Mouse (Mus musculus): ENCODE results near the gene Chgb. TPM values are rescaled to one million over a fixed set of nuclear protein-coding genes. Genes with fewer than 3 reads are reported as not detected.

The Chgb gene
- total and polyA plus RNA-seq, 3 experiments, result 0.04 to 0.33 TPM; not detected in 1

DNA sequence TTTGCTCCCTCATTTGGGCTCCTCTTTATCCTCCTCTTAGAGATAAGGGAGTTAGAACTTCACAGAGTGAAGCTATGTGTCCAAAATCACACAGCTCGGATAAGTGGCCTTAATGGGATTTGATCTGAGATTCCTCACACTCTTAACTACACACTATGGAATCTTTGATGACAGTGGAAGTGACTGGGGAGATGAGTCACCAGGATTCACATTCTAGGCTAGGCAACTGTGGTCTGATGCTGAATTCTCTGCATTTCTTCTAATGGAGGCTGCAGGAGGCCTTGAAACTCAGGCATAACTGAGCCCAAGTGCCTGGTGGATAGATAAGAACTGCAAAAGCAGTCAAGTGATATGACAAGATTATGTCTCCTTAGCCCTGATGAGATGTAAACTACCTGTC, 10.3 kb upstream of the Chgb start:
- Histone ChIP-seq H3K36me3 (replicated peaks) (no peaks in the 10 kb centered on the region), H3K4me1 (ENCODE audit: insufficient read depth, low read depth, low read length) (no peaks in the 10 kb centered on the region), H3K27me3 (ENCODE audit: insufficient read depth, low read length) (no peaks in the 10 kb centered on the region; the same call in 1 of the 2 replicates), H3K4me3 (ENCODE audit: low read depth, low read length) (no peak overlapping the region), H3K9me3 (replicated peaks) (no peaks in the 10 kb centered on the region)
- DNase-seq (ENCODE audit: low spot score) (no peak), ATAC-seq (ENCODE audit: extremely low read depth, insufficient number of reproducible peaks, low FRiP score, poor library complexity, severe bottlenecking) (no peak)
- TF ChIP-seq POLR2AphosphoS5 (IDR thresholded peaks at IDR 0.05; ENCODE audit: insufficient replicate concordance, low read depth, low read length), result no peak
- no peak for TF ChIP-seq GATA1 (IDR thresholded peaks at IDR 0.05; ENCODE audit: borderline replicate concordance, low read length)
- no peak for TF ChIP-seq GATA2 (IDR thresholded peaks at IDR 0.05; ENCODE audit: borderline replicate concordance, low read depth, low read length)
- no peak for TF ChIP-seq TAL1 (conservative IDR thresholded peaks at IDR 0.05; ENCODE audit: low read depth, low read length)
- TF ChIP-seq CTCF (IDR thresholded peaks at IDR 0.05; ENCODE audit: low read depth, low read length), result no peak

DNA sequence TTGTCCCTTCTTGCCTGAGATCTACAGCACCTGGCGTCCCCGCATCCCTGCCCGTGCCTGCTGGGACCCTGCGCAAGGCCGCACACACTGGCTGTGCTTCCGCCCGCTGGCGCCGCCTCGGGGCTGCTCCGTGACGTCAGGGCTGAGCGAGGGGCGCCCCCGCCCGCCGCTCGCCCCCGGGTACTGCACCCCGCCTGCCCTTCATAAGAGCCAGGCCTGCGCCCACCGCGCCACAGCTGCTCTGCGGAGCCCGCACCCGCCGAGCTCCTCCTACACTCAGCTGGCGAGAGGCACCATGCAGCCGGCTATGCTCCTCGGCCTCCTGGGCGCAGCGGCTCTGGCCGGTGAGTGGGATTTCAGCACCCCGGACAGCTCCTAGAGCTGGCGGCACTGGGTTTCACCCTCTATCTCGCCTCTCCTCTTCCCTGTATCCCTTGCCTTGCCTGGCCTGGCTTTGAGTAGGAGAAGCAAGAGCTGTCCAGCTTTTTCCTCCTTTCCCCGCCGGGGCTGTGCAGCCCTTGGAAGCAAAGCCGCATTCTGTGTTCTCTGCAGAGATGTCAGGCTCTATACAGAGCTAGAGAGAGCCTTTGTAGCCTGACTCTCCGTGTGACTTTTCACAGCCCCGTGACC, 476 bp downstream of the Chgb start:
- H3K27me3 ChIP-seq (ENCODE audit: insufficient read depth, low read length), result peaks cover 8% of the 10 kb centered on the region; the same call in 1 of the 2 replicates
- no peaks in the 10 kb centered on the region for H3K9me3 ChIP-seq (replicated peaks)
- H3K36me3 ChIP-seq (replicated peaks), result no peaks in the 10 kb centered on the region
- peaks cover 4% of the 10 kb centered on the region; the same call in 1 of the 2 replicates for H3K4me1 ChIP-seq (ENCODE audit: insufficient read depth, low read depth, low read length)
- H3K4me3 ChIP-seq (ENCODE audit: low read depth, low read length), result peak overlapping the region; percentile 35; the same call in 1 of the 2 replicates
- DNase-seq (ENCODE audit: low spot score), result peak; percentile 51
- TF ChIP-seq POLR2AphosphoS5 (IDR thresholded peaks at IDR 0.05; ENCODE audit: insufficient replicate concordance, low read depth, low read length) (no peak), TAL1 (conservative IDR thresholded peaks at IDR 0.05; ENCODE audit: low read depth, low read length) (no peak), GATA2 (IDR thresholded peaks at IDR 0.05; ENCODE audit: borderline replicate concordance, low read depth, low read length) (no peak), GATA1 (IDR thresholded peaks at IDR 0.05; ENCODE audit: borderline replicate concordance, low read length) (no peak), CTCF (IDR thresholded peaks at IDR 0.05; ENCODE audit: low read depth, low read length) (no peak)
- peak; percentile 71 for ATAC-seq (ENCODE audit: extremely low read depth, insufficient number of reproducible peaks, low FRiP score, poor library complexity, severe bottlenecking)

DNA sequence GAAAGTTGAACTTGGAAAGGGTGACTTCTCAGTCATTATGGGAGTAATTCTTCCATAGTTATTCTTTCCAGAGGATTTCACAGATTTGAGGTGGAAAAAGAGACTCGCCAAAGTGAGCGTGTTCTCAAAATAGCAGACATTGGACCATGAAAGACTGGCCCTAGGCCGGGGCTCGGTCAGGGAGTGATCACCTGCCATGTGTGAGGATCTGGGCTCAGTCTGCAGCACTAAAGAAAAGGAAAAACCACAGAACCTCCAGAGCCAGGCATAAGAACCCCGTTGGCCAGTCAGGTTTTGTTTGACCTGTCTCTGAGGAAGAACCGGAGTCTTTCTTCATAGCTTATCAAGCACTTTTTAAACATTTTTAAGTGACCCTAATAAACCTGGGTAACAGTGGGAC, 3.0 kb downstream of the Chgb start:
- ATAC-seq (ENCODE audit: extremely low read depth, insufficient number of reproducible peaks, low FRiP score, poor library complexity, severe bottlenecking), result no peak
- Histone ChIP-seq H3K27me3 (ENCODE audit: insufficient read depth, low read length) (peaks cover 8% of the 10 kb centered on the region; the same call in 1 of the 2 replicates), H3K9me3 (replicated peaks) (no peaks in the 10 kb centered on the region), H3K36me3 (replicated peaks) (no peaks in the 10 kb centered on the region), H3K4me3 (ENCODE audit: low read depth, low read length) (no peak overlapping the region), H3K4me1 (ENCODE audit: insufficient read depth, low read depth, low read length) (peaks cover 4% of the 10 kb centered on the region; the same call in 1 of the 2 replicates)
- DNase-seq (ENCODE audit: low spot score), result no peak
- no peak for TF ChIP-seq GATA2 (IDR thresholded peaks at IDR 0.05; ENCODE audit: borderline replicate concordance, low read depth, low read length)
- no peak for TF ChIP-seq GATA1 (IDR thresholded peaks at IDR 0.05; ENCODE audit: borderline replicate concordance, low read length)
- no peak for TF ChIP-seq CTCF (IDR thresholded peaks at IDR 0.05; ENCODE audit: low read depth, low read length)
- no peak for TF ChIP-seq POLR2AphosphoS5 (IDR thresholded peaks at IDR 0.05; ENCODE audit: insufficient replicate concordance, low read depth, low read length)
- TF ChIP-seq TAL1 (conservative IDR thresholded peaks at IDR 0.05; ENCODE audit: low read depth, low read length), result no peak

DNA sequence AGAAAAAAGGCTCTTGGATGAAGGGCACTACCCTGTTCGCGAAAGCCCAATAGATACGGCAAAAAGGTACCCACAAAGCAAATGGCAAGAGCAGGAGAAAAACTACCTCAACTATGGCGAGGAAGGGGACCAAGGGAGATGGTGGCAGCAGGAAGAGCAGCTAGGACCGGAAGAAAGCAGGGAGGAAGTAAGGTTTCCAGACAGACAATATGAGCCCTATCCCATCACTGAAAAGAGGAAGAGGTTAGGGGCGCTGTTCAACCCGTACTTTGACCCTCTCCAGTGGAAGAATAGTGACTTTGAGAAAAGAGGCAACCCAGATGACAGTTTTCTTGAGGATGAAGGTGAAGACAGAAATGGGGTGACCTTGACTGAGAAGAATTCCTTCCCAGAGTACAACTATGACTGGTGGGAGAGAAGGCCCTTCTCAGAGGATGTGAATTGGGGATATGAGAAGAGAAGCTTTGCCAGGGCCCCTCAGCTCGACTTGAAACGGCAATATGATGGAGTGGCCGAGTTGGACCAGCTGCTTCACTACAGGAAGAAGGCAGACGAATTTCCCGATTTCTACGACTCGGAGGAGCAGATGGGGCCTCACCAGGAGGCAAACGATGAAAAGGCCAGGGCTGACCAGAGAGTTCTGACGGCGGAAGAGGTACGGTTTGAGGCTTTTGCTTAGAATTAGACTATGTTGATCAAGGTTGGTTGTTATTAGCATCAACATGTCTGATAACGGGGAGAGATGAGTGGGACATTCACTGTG, 12.5 kb downstream of the Chgb start:
- DNase-seq (ENCODE audit: low spot score), result no peak
- no peaks in the 10 kb centered on the region for H3K9me3 ChIP-seq (replicated peaks)
- TF ChIP-seq POLR2AphosphoS5 (IDR thresholded peaks at IDR 0.05; ENCODE audit: insufficient replicate concordance, low read depth, low read length), result no peak
- H3K36me3 ChIP-seq (replicated peaks), result no peaks in the 10 kb centered on the region
- no peak for ATAC-seq (ENCODE audit: extremely low read depth, insufficient number of reproducible peaks, low FRiP score, poor library complexity, severe bottlenecking)
- H3K27me3 ChIP-seq (ENCODE audit: insufficient read depth, low read length), result peaks cover 13% of the 10 kb centered on the region
- H3K4me3 ChIP-seq (ENCODE audit: low read depth, low read length), result no peak overlapping the region
- H3K4me1 ChIP-seq (ENCODE audit: insufficient read depth, low read depth, low read length), result no peaks in the 10 kb centered on the region

DNA sequence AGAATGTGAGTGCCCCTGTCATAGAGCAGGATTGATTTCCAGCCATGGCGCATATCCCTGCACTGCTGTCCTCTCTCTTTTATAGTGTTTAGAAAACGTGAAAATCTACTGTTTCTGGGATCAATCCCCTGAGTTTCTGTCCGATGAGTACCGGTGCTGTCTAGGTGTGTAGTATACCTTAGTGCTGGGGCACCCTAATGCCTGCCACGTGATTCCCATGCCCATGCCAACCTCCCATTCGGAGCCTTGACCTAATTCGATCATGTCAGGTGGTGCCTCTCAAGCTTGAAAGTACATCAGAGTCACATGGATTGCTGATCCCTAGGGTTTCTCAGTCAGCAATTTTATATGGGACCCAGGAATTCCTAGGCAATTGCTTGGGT, 13.1 kb downstream of the Chgb start:
- Histone ChIP-seq H3K9me3 (replicated peaks) (no peaks in the 10 kb centered on the region), H3K4me1 (ENCODE audit: insufficient read depth, low read depth, low read length) (no peaks in the 10 kb centered on the region), H3K27me3 (ENCODE audit: insufficient read depth, low read length) (peaks cover 13% of the 10 kb centered on the region), H3K36me3 (replicated peaks) (no peaks in the 10 kb centered on the region), H3K4me3 (ENCODE audit: low read depth, low read length) (no peak overlapping the region)
- ATAC-seq (ENCODE audit: extremely low read depth, insufficient number of reproducible peaks, low FRiP score, poor library complexity, severe bottlenecking) (no peak), DNase-seq (ENCODE audit: low spot score) (no peak)
- TF ChIP-seq TAL1 (conservative IDR thresholded peaks at IDR 0.05; ENCODE audit: low read depth, low read length), result no peak
- no peak for TF ChIP-seq CTCF (IDR thresholded peaks at IDR 0.05; ENCODE audit: low read depth, low read length)
- no peak for TF ChIP-seq GATA2 (IDR thresholded peaks at IDR 0.05; ENCODE audit: borderline replicate concordance, low read depth, low read length)
- TF ChIP-seq GATA1 (IDR thresholded peaks at IDR 0.05; ENCODE audit: borderline replicate concordance, low read length), result no peak
- TF ChIP-seq POLR2AphosphoS5 (IDR thresholded peaks at IDR 0.05; ENCODE audit: insufficient replicate concordance, low read depth, low read length), result no peak

DNA sequence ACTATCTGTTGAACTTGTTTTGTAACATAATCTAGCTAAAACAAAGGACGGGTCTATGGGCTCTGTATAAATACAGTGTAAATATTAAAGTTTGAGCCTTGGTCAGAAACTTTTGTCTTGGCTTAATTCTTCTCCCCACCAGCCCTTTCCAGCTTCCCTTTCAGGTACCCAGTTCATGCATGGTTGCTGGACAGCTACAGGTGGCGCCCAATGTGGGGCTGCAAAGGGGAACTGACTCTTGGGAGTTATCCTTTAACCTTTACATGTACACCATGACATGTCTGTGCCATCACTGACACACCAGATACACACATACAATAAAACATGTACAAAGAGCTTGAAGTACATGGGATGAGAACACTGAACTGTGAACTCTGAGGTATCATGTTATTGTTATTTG, 21.9 kb downstream of the Chgb start:
- Histone ChIP-seq H3K9me3 (replicated peaks) (peaks cover 9% of the 10 kb centered on the region), H3K36me3 (replicated peaks) (peaks cover 58% of the 10 kb centered on the region), H3K4me1 (ENCODE audit: insufficient read depth, low read depth, low read length) (no peaks in the 10 kb centered on the region), H3K4me3 (ENCODE audit: low read depth, low read length) (no peak overlapping the region), H3K27me3 (ENCODE audit: insufficient read depth, low read length) (no peaks in the 10 kb centered on the region)
- no peak for DNase-seq (ENCODE audit: low spot score)
- ATAC-seq (ENCODE audit: extremely low read depth, insufficient number of reproducible peaks, low FRiP score, poor library complexity, severe bottlenecking), result no peak
- TF ChIP-seq GATA2 (IDR thresholded peaks at IDR 0.05; ENCODE audit: borderline replicate concordance, low read depth, low read length), result no peak
- no peak for TF ChIP-seq CTCF (IDR thresholded peaks at IDR 0.05; ENCODE audit: low read depth, low read length)
- TF ChIP-seq TAL1 (conservative IDR thresholded peaks at IDR 0.05; ENCODE audit: low read depth, low read length), result no peak
- TF ChIP-seq POLR2AphosphoS5 (IDR thresholded peaks at IDR 0.05; ENCODE audit: insufficient replicate concordance, low read depth, low read length), result no peak
- no peak for TF ChIP-seq GATA1 (IDR thresholded peaks at IDR 0.05; ENCODE audit: borderline replicate concordance, low read length)
